Mouse (Mus musculus) mesoderm, embryonic 11.5 days (tissue): Measurements from ENCODE around the gene Rasgrp2.

Experiments used
- DNase-seq: peaks from one replicate; pipeline ENCODE4 v3.0.0-alpha.2; 2012; ENCODE audit warnings: low read depth, low spot score

The Rasgrp2 gene

GRCm38 (mm10) chr19:6407109-6407508 is 8.0 kb downstream of the Rasgrp2 start:
- DNase-seq, result no peak

- DNase-seq, result no peak
Observed at GRCm38 (mm10) chr19:6407816-6408510, 8.8 kb downstream of the Rasgrp2 start.

GRCm38 (mm10) chr19:6408749-6409148 is 9.6 kb downstream of the Rasgrp2 start:
- DNase-seq, result no peak

GRCm38 (mm10) chr19:6409176-6409575 is 10.0 kb downstream of the Rasgrp2 start:
- no peak for DNase-seq

GRCm38 (mm10) chr19:6409936-6410335 is 10.8 kb downstream of the Rasgrp2 start:
- no peak for DNase-seq

GRCm38 (mm10) chr19:6412798-6413197 is 13.7 kb downstream of the Rasgrp2 start:
- DNase-seq, result no peak

GRCm38 (mm10) chr19:6415454-6415853 is 16.3 kb downstream of the Rasgrp2 start:
- DNase-seq, result no peak

- peak; percentile 63 for DNase-seq
Observed at GRCm38 (mm10) chr19:6416124-6416770, 17.1 kb downstream of the Rasgrp2 start.

GRCm38 (mm10) chr19:6416894-6417761 is 18.0 kb downstream of the Rasgrp2 start:
- DNase-seq, result no peak

GRCm38 (mm10) chr19:6418233-6418879 is 19.2 kb downstream of the Rasgrp2 start, which contains the start of gene Nrxn2:
Gene Nrxn2 (plus strand): TSS chr19:6418731.
- DNase-seq, result peak; percentile 89

GRCm38 (mm10) chr19:6418984-6419692 is 20.0 kb downstream of the Rasgrp2 start:
- DNase-seq, result no peak

GRCm38 (mm10) chr19:6419805-6420310 is 20.7 kb downstream of the Rasgrp2 start:
- no peak for DNase-seq

GRCm38 (mm10) chr19:6420481-6421210 is 21.5 kb downstream of the Rasgrp2 start:
- no peak for DNase-seq

- no peak for DNase-seq
Observed at GRCm38 (mm10) chr19:6421211-6421590, 22.1 kb downstream of the Rasgrp2 start.

- DNase-seq, result no peak
Observed at GRCm38 (mm10) chr19:6422014-6422413, 22.9 kb downstream of the Rasgrp2 start.

- no peak for DNase-seq
Observed at GRCm38 (mm10) chr19:6423241-6423640, 24.1 kb downstream of the Rasgrp2 start.

- no peak for DNase-seq
Observed at GRCm38 (mm10) chr19:6424137-6424881, 25.2 kb downstream of the Rasgrp2 start.

- no peak for DNase-seq
Observed at GRCm38 (mm10) chr19:6425595-6425994, 26.5 kb downstream of the Rasgrp2 start.

GRCm38 (mm10) chr19:6426703-6427500 is 27.8 kb downstream of the Rasgrp2 start:
- DNase-seq, result peak; percentile 68
